Mouse (Mus musculus) bone marrow macrophage, adult 2 months (primary cell): Measurements from ENCODE around the gene Mrpl55.

Source experiments
- CTCF ChIP-seq: IDR thresholded peaks from 2 replicates; pipeline ENCODE4 v1.5.1; 2012; ENCODE audit warnings: low read depth, mild to moderate bottlenecking, low read length, moderate library complexity
- POLR2A ChIP-seq: IDR thresholded peaks from 2 replicates; pipeline ENCODE4 v1.6.1; 2012; ENCODE audit warnings: mild to moderate bottlenecking, low read depth, low read length, borderline replicate concordance

- no peak for TF ChIP-seq POLR2A
- no peak for TF ChIP-seq CTCF
Observed at GRCm38 (mm10) chr11:59170549-59170948, 31.7 kb upstream of the Mrpl55 start.
